Mouse (Mus musculus) heart, embryonic 14.5 days (tissue): ENCODE results near the gene Tat. TPM values are rescaled to one million over a fixed set of nuclear protein-coding genes. Genes with fewer than 3 reads are reported as not detected.

ENCODE experiments used
- ATAC-seq: fragments of 200-750 bp; cut with Nextera tagmentation; 2 replicates; pipeline ENCODE4 v1.8.0; 2017; ENCODE audit warnings: low read depth, moderate TSS enrichment; ENCODE audit not compliant: insufficient number of reproducible peaks, insufficient read depth, low FRiP score
- H3K27ac ChIP-seq, 2 experiments: fragments of 200-500 bp in 1 of 2; fragments of 300-500 bp in 1 of 2; sonication (generic) in 1 of 2; replicated peaks in 1 of 2; 2 replicates each; pipeline ENCODE4 v1.5.1; 2012 to 2014; ENCODE audit warnings: low read depth in 2 of 2, low read length in 2 of 2, control low read depth in 1 of 2, mild to moderate bottlenecking in 1 of 2, mixed read lengths in 1 of 2; ENCODE audit not compliant: control insufficient read depth in 1 of 2, insufficient read depth in 1 of 2
- H3K27me3 ChIP-seq: fragments of 300-500 bp; sonication (generic); 2 replicates; pipeline ENCODE4 v1.6.1; 2014; ENCODE audit warnings: mild to moderate bottlenecking, low read length, control low read depth; ENCODE audit not compliant: control insufficient read depth, insufficient read depth
- H3K36me3 ChIP-seq: fragments of 300-500 bp; sonication (generic); 2 replicates; pipeline ENCODE4 v1.6.1; 2014; ENCODE audit warnings: mild to moderate bottlenecking, control low read depth, low read length, mixed read lengths; ENCODE audit not compliant: control insufficient read depth, insufficient read depth
- H3K4me1 ChIP-seq, 2 experiments: fragments of 200-500 bp in 1 of 2; fragments of 300-500 bp in 1 of 2; sonication (generic) in 1 of 2; 2 replicates each; pipeline ENCODE4 v1.6.1; 2012 to 2014; ENCODE audit warnings: low read length in 2 of 2, control low read depth in 1 of 2, mixed read lengths in 1 of 2; ENCODE audit not compliant: control insufficient read depth in 2 of 2, insufficient read depth in 2 of 2
- H3K4me2 ChIP-seq: fragments of 300-500 bp; sonication (generic); 2 replicates; pipeline ENCODE4 v1.6.1; 2014; ENCODE audit warnings: mild to moderate bottlenecking, low read length
- H3K4me3 ChIP-seq, 2 experiments: fragments of 200-500 bp in 1 of 2; fragments of 300-500 bp in 1 of 2; sonication (generic) in 1 of 2; 2 replicates each; pipeline ENCODE4 v1.5.1; 2012 to 2014; ENCODE audit warnings: low read length in 2 of 2, mild to moderate bottlenecking in 2 of 2, control low read depth in 1 of 2, low read depth in 1 of 2, moderate library complexity in 1 of 2; ENCODE audit not compliant: control insufficient read depth in 1 of 2, insufficient read depth in 1 of 2
- H3K9ac ChIP-seq: fragments of 300-500 bp; sonication (generic); 2 replicates; pipeline ENCODE4 v1.6.1; 2014; ENCODE audit warnings: mild to moderate bottlenecking, low read length
- H3K9me3 ChIP-seq: fragments of 300-500 bp; sonication (generic); 2 replicates; pipeline ENCODE4 v1.6.1; 2016; ENCODE audit warnings: low read length, control low read depth; ENCODE audit not compliant: control insufficient read depth
- WGBS: fragments of 180-500 bp; shearing (Covaris S2); extraction: QIAGEN DNeasy Blood & Tissue Kit; methylation state at CpG from one replicate; pipeline ENCODE4 v1.1.7; 2014; 5-methylcytosine and 5-hydroxymethylcytosine counted together
- polyA plus RNA-seq: library from polyadenylated mRNA; unstranded; fragments of >200 nt; fragmentation: Nextera tagmentation; extraction: Ambion mirVana; gene quantifications from 2 replicates; pipeline ENCODE4 v1.2.1, GENCODE M21; 2014

Tat gene
- polyA plus RNA-seq, 1 experiment from 2014 or later = not detected

DNA sequence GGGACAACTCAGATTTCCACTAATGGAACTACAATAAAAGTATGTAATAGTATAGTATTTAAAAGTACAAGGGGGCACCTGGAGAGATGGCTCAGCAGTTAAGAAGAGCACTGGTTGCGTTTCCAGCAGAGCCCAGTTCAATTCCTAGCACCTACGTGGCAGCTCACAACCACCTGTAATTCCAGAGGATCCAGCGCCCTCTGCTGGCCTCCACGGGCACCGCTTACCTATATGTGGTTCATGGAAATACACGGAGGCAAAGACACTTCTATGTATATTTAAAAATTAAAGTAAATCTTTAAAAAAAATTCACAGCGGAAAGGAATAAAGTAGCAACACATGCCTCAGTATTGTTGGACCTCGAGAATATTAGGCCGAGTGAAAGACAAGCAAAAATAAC lies 12.7 kb downstream of the Tat start:
- no peaks in the 10 kb centered on the region for H3K36me3 ChIP-seq
- WGBS = 33% methylated on average over 9 of the region's 9 CpGs
- no peak for ATAC-seq
- H3K4me1 ChIP-seq = no peaks in the 10 kb centered on the region
- no peak overlapping the region for H3K4me2 ChIP-seq
- H3K9ac ChIP-seq = no peak overlapping the region
- no peaks in the 10 kb centered on the region for H3K27me3 ChIP-seq
- no peak overlapping the region for H3K27ac ChIP-seq
- no peak overlapping the region for H3K4me3 ChIP-seq
- H3K9me3 ChIP-seq = no peaks in the 10 kb centered on the region

DNA sequence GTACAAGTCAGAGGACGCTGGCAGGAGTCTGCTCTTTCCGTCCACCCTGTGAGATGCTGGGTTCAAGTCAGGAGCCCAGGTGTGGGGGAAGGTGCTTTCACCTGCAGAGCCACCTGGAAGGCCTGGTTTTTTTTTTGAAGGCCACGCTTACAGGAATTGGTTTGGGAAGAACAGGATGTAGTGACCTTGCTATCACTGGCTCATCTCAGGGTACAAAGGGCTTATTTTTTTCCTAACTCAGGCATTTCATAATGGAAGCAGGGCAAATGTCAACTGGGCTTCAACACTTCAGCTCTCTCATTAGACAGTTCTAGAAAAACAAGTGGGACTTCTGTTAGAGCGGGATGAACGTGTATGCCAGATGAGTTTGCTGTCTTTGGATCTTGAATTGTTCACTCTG lies 14.1 kb downstream of the Tat start:
- no peaks in the 10 kb centered on the region for H3K4me1 ChIP-seq
- H3K36me3 ChIP-seq = no peaks in the 10 kb centered on the region
- ATAC-seq = no peak
- no peak overlapping the region for H3K27ac ChIP-seq
- no peak overlapping the region for H3K4me2 ChIP-seq
- H3K27me3 ChIP-seq = no peaks in the 10 kb centered on the region
- H3K9me3 ChIP-seq = no peaks in the 10 kb centered on the region
- no peak overlapping the region for H3K9ac ChIP-seq
- 71% methylated on average over 5 of the region's 5 CpGs for WGBS
- no peak overlapping the region for H3K4me3 ChIP-seq

DNA sequence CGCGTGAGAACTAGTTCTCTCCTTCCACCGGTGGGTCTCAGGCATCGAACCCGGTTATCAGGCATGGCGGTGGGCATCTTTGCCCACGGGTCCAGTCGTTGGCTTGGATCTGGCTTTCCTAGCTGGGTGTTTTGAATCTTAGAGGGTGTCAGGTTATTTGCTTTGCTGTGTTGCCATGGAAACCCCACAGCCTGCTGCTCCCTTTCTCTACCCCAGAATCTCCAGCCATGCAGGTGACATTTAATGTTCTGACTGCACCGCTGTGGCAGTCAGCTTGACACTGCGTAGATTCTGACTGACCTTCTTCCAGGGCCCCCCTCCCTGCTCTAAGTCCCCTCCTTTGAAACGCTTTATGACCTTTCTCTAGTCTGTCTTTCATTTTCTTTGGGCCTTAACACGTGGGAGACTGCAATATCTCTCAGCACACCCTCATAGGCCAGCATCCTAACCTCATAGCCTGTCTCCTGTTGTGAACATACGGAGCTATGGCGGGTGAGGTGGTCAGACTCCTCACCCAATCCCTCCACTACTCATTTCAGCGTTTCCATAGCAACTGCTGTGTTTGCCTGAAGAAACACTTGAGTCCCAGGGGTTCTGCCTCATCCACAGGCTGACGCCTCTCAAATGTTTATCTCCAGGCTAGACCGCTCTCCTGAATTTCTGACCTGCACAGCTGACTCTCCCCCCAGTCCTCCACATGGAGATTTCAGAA lies 16.2 kb downstream of the Tat start:
- 60% methylated on average over 17 of the region's 17 CpGs for WGBS
- H3K4me1 ChIP-seq = no peaks in the 10 kb centered on the region
- no peaks in the 10 kb centered on the region for H3K36me3 ChIP-seq
- H3K4me2 ChIP-seq = no peak overlapping the region
- no peaks in the 10 kb centered on the region for H3K9me3 ChIP-seq
- no peak overlapping the region for H3K27ac ChIP-seq
- H3K9ac ChIP-seq = no peak overlapping the region
- no peak for ATAC-seq
- no peaks in the 10 kb centered on the region for H3K27me3 ChIP-seq
- no peak overlapping the region for H3K4me3 ChIP-seq

DNA sequence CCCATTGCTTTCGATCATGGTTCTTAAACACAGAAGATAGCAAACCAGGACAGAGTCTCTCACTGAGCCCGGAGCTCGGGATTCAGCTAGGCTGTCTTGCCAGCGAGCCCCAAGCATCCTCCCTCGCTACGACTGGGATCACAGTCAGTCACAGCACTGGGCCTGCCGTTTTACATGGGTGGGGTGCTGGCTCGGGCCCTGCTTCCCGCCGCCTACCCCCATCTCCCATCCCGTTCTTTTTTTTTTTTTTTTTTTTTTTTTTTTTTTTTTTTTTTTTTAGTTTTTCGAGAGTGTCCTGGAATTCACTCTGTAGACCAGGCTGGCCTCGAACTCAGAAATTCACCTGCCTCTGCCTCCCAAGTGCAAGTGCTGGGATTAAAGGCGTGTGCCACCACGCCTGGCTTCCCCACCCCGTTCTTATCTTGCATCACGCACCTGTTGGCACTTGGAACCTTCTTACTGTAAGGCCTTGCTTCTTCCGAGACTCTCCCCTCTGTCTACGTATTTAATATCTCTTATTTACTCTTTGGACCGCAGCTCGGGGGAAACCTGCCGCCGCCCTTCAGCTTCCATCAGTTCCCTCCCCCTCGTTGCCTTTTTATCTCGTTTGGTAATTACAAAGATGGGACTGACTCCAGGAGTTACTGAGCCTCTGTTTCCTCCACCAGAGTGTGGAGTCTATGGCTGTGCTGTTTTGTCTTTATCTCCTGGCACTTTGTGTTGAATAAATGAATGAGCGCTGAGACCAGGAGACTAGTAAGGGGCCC lies 18.2 kb downstream of the Tat start:
- Histone ChIP-seq H3K4me3 (no peak overlapping the region), H3K9me3 (no peaks in the 10 kb centered on the region), H3K4me2 (no peak overlapping the region), H3K27me3 (no peaks in the 10 kb centered on the region), H3K4me1 (no peaks in the 10 kb centered on the region), H3K9ac (no peak overlapping the region), H3K36me3 (no peaks in the 10 kb centered on the region), H3K27ac (no peak overlapping the region)
- 71% methylated on average over 26 of the region's 26 CpGs for WGBS
- no peak for ATAC-seq

DNA sequence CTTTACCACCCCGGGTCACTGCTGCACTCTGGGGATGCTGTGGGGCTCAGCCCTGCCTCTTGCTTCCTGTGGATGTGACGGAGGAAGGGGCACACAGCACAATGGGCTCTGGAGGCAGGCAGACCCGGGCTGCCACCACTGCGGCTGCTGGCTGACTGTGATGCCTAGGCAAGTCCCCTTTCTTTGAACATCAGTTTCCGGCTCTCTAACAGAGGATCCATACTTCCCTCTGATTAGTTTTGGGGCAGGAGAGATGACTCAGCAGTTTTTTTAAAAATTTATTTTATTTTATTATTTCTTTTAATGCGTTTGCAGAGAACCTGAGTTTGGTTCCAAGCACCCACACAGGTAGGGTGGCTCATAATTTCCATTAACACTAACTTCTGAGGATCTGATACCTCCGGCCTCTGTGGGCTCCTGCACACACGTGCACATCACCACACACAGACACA lies 18.8 kb downstream of the Tat start:
- H3K27ac ChIP-seq = no peak overlapping the region
- H3K9me3 ChIP-seq = no peaks in the 10 kb centered on the region
- no peaks in the 10 kb centered on the region for H3K27me3 ChIP-seq
- no peak overlapping the region for H3K4me2 ChIP-seq
- H3K36me3 ChIP-seq = no peaks in the 10 kb centered on the region
- no peak overlapping the region for H3K4me3 ChIP-seq
- WGBS = 64% methylated on average over 8 of the region's 8 CpGs
- no peak for ATAC-seq
- no peak overlapping the region for H3K9ac ChIP-seq
- no peaks in the 10 kb centered on the region for H3K4me1 ChIP-seq

DNA sequence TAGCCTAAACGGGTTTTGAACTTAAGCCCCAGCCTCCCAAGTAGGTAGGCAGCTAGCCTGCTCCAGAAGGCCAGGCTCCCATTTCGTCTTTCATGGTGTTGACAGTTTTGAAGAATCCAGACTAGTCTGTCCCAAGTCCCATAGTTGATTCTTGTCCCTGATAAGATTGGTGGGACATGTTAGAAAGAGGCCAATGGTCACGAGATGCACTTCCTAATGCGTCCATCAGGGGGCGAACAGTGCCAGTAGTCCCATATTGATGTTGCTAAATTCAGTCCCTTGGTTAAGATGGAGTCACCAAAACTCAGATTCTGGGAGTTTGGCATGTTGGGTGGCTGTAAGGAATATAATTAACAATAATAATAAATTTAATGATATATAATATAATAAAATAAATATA lies 20.6 kb downstream of the Tat start:
- H3K27me3 ChIP-seq = no peaks in the 10 kb centered on the region
- no peaks in the 10 kb centered on the region for H3K36me3 ChIP-seq

DNA sequence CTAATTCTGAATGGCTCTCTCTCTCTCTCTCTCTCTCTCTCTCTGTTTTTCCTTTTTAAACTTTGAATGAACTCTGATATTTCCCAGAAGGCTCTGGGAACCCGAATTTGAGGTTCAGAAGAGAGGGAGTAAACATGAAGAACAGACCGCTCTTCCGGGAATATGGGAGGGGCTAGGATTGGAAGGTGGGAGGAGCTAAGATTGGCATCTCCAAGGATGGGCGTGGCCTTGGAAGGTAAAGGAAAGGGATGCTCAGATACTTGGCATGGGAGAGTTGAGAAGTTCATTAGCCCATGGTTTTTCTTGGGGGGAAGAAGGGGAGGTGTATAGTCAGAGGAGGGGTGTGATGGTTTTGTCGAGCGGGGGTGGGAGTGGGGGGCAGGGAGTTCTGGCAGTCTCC lies 31.8 kb downstream of the Tat start:
- Histone ChIP-seq H3K27me3 (no peaks in the 10 kb centered on the region), H3K36me3 (no peaks in the 10 kb centered on the region), H3K9ac (no peak overlapping the region), H3K27ac (no peak overlapping the region), H3K4me3 (no peak overlapping the region), H3K4me1 (no peaks in the 10 kb centered on the region), H3K9me3 (no peaks in the 10 kb centered on the region), H3K4me2 (no peak overlapping the region)
- WGBS = 57% methylated on average over 6 of the region's 6 CpGs
- no peak for ATAC-seq

More for the DNA sequence above, 20.6 kb downstream of the Tat start:
- Histone ChIP-seq H3K9me3 (no peaks in the 10 kb centered on the region), H3K4me2 (no peak overlapping the region), H3K4me3 (no peak overlapping the region), H3K9ac (no peak overlapping the region), H3K4me1 (no peaks in the 10 kb centered on the region), H3K27ac (no peak overlapping the region)
- no peak for ATAC-seq
- WGBS = 32% methylated on average over 5 of the region's 5 CpGs
